Mouse (Mus musculus): Measurements from ENCODE around the gene Pcbp3.
"Not testable (repeated sequence)": the region's sequence is repeated elsewhere in the genome, so short reads cannot be mapped to it uniquely, and the experiment has no call there.

Gene Pcbp3

DNA sequence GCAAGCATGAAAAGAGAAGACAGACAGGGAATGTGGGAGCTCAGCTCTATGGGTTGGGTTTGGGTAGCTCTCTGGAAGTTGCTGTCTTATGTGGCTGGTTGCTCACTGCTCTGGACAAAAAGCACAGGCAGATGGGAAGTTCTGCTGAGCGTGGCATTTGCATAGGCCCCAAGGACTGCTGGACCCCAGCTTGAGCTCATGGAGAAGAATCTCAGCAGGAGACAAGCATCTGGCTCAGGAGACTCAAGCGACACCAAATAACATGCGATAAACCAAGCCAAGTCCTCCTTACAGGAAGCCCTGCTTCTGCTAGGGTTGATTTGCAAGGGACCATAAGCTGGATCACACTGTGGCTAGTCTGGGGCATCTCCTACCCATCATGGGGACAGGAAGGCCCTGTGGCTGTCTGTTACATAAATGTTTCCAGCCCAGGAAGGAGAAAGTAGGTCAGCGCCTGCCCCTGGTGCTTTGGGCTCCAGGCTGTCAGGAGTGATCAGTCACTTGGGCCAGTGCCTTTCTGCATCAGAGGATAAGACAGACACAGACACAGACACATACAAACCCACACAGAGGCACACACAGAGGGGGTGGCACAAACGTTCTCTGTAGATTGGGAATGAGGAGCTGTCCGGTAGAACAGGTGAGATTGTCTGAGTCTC is 159.7 kb downstream of the Pcbp3 start:
- DNase-seq (ENCODE audit: low read depth, low spot score): no peak

DNA sequence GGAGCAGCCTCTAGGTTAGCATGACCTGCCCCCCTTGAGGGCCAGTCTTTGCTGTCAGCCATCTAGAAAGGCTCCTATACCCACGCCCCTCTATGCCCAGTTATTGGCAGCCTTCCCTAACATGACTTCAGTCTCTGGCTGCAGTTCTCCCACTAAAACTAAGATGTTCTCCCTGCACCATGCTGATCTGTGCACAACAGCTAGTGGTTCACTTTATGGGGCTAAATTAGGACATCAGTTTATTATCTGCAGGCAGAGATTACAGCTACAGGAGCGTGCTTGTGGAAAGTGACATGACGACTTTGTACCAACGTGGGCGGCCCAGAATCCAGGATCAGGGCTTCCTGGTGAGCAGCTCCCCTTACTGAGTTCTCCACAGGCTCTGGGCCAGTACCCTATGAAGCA is 160.4 kb downstream of the Pcbp3 start:
- DNase-seq (ENCODE audit: low read depth, low spot score): no peak

DNA sequence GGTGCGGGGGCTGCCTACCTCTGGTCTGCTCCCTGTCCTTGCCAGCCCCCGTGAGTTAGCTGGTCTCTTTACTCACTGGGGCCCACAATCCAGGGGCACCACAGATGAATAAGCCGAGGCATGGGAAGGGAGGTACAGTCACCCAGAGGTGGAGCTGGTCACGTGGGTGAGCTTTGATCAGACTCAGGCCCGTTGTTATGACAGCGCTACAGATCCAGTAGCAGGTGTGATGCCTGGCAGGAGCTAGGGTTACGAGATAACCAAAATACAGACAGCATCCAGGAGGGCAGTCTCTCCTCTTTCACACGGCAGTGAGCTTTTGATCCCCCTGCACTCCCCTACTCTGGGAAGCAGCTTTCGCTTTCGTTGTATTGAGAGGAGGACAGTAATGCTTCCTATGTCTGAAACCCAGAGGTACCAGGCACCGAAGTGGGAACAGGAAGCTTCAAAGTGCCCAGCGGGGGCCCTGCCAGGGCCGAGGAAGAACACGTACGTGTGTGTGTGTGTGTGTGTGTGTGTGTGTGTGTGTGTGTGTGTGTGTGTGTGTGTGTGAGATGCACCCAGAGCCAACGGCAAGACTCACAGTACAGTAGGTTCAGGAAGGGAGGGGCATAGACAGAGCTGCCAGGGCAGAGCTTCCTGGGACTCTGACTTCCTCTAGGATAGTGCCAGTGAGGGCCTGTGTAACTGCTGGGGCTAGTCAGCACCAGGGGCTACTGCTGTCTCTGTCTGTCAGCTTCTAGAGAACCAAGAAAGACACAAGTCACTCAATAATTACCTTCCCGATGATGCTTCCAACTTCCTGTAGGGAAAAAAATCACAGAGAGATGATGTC is 162.7 kb downstream of the Pcbp3 start:
- DNase-seq (ENCODE audit: low read depth, low spot score): no peak

DNA sequence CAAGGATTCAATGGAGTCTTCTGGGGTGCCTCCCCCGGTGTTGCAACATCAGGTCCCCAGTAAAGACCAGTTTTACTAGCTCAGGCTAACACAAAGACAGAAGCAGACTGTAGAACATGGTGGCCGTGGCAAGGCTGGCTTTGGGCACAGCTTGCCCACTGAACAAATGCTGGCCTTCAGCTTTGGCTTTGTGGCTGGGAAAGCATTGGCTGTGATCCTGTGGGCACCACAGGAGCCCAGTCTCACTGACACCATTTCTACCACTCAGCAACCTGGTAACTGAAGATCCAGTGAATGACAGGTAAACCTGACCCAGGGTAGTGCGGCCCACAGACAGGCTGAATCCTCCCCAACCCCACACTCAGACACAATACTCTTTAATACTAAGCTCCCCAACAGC is 167.6 kb downstream of the Pcbp3 start:
- DNase-seq (ENCODE audit: low read depth, low spot score): no peak

DNA sequence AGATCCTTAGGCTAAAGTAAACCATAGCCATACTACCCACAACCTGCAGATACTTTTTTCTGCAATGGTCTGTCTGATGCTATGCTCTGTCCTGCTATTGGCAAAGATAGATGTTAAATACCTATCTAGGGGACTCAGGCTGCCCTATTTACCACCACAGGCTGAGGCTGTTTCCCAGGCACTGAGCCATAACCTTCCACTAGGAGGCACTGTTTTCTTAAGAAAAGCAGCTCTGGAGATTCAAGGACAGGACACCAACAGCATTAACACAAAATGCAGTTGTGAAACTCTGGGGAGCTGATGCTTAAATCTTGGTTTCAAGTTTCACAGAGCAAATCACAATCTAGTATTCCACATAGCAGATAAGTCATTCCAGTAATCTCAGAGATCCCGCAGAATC is 170.2 kb downstream of the Pcbp3 start:
- peak; percentile 45 for DNase-seq (ENCODE audit: low read depth, low spot score)

DNA sequence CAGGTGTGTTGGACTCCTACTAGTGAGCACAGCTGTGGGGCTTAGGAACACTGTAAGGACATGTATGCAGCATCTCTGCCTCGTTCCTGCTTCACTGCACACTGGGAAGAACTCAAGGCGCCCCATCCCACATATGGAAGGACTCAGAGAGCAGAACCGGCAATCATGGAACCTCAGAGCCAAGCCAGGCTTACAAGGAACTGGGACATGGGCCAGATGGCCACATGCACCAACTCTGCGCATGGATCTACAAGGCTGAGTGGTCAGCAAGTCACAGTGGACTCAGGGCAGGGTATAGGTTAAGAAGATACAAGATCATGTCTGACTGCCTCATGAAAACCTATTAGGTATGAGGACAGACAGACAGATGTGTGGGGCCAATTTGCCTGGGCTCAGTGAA is 171.8 kb downstream of the Pcbp3 start:
- no peak for DNase-seq (ENCODE audit: low read depth, low spot score)

DNA sequence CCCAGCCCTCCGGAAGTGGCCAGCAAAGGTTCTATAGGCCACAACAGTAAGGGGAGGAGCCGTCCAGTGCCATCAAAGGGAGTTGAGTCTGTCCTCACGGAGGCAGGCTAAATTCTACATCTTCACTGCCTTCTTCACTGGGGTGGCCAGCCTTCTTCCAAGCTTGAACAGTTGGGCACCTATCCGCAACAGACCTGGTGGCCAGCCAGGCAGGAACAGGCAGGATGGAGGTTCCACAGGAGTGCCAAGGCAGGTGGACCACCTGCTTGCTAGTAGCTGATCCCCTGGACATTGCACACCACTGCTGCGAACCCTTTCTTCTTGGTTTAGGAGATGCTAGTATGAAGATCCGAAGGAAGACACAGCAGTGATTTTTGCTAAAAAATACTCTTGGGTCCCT is 176.4 kb downstream of the Pcbp3 start:
- no peak for DNase-seq (ENCODE audit: low read depth, low spot score)

DNA sequence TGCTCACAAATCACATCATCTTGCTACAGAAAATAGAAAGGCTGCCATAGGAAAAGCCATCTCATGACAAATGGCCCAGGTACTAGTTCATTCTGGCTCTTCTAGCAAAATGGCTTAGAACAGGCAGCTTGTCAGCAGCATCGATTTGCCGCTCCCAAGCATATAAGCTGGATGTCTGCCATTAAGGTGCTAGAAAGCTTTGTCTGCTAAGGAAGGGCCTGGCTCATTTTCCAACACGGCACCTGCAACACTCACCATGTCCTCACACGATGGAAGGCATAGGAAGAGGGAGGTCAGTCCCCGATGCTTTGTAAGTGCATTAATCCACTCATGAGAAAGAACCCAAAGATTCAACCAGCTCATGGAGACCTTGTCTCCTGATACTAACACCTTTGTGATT is 182.5 kb downstream of the Pcbp3 start:
- no peak for DNase-seq (ENCODE audit: low read depth, low spot score)

DNA sequence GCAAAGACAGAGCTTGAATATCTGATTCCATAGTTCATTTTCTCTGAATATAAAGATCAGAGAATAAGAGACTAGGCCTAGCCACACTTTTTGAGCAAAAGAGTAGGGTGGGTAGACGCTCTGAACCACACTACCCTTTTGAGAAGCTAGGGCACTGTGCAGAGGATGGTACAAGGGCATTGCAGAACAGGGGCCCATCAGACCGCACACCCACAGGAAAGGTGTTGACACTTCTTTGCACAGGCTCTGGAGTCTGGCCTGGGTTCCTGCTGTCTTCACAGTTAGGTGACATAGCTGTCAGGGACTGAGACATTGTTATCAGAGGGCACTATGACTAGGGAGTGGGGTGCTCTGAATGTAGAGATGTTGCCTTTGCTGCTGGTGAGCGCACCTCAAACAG is 190.1 kb downstream of the Pcbp3 start:
- no peak for DNase-seq (ENCODE audit: low read depth, low spot score)

DNA sequence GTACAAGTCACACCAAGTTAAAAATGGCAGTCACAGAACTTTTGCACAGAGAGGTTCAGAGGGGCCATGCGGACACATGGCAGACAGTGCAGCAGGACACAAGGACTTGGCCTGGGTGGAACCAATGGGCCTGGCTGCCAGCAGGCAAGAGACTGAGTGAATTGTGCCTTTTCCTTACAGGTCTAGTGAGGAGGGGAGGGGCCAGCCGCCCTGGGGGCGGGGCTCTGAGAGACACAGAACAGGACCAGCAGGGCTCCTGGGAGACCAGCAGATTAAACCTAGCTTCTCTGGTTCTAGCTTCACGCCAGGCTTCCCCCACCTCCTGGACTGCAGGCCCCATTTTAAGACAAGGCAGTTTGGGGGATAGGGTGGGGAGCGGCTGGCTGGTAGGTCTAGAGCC is 190.6 kb downstream of the Pcbp3 start:
- no peak for DNase-seq (ENCODE audit: low read depth, low spot score)

DNA sequence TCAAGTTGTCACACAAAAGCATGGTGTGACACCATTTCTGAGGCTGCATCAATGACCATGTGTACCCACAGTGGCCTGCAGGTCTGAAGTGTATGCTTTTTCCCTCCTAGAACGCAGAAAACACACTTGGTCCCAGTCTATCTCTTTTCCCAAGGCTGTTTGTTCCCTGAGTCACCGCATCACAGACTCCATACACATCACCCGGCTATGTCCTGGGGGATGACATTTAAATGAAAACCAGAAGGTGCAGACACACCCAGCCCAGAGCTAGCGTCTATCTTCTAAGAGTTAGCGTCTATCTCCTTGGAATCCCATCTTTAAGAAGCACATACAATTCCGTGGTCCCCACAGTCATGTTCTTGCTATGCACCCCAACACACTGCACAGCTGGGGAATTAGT is 192.1 kb downstream of the Pcbp3 start:
- no peak for DNase-seq (ENCODE audit: low read depth, low spot score)

DNA sequence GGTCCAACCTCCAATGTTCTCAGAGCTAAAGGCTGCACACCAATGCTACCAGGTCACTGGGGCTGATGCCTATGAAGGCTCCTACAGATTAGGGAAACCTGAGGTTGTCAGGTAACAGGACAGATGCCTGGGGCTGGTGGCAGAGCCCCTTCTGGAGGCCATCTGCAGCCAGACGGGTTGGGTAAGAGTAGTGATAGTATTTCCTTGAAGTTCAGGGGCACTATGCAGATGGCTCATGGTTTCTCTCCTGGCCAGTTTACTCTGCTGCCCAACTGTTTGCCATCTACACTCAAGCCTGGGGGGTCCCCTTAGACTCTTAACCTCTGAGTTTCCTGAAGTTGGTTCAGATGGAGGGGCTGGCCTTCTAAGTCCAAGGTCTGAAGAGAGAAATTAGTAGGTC is 195.5 kb downstream of the Pcbp3 start:
- no peak for DNase-seq (ENCODE audit: low read depth, low spot score)

DNA sequence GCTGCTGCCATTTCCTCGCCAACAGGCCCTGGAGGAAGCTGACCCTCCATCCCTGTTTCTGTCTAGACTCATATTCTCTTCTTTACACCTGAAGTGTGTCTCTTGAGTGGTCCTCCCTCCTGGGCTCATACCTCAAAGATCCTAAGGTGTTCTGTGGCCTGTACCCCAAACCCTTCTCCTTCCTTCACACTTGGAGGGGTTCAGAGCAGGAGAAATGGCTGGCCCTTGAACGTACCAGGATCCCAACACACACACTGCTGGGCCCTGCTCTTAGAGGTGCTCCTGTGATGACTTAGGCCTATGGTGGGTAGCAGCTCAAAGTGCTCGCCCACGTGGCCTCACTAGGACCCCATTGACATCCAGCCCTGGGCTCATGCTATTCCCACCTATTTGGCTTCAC is 196.8 kb downstream of the Pcbp3 start:
- DNase-seq (ENCODE audit: low read depth, low spot score): no peak

DNA sequence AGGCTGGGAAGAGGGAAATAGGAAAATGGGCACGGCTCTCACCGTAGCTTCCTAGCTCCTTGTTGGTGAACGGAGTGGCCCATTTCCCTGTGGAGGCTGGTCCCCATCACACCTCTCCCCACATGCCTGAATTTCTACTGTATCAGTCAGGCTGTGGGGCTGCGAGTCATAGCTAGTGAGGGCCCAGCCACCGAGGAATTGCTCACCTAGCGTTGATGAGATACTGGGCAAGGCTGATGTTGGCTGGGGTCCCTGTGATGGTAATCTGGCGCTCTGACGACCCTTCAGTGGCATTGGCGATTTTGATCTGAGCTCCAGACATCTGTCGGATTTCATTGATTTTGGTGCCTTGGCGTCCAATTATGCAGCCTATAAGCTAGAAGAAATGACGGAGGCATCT is 198.7 kb downstream of the Pcbp3 start:
- no peak for DNase-seq (ENCODE audit: low read depth, low spot score)

DNA sequence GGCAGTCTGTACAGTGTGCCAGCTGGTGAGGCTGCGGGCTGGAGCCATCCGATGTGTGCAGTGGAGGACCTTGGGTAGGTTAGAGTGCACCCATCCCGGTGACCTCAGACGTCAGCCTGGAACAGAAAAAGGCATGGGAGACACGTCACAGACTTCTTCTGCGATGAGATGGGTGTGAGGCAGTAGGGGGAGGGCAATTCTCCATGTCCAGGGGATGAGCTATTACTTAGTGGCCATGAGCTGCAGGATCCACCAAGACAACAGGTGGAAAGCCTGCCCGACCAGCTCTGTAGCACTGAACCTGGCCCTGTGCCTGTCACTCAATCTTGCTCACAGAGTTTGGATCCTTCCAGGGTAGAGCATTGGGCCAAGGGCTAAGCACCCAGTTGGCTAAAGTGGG is 199.3 kb downstream of the Pcbp3 start:
- DNase-seq (ENCODE audit: low read depth, low spot score): no peak

DNA sequence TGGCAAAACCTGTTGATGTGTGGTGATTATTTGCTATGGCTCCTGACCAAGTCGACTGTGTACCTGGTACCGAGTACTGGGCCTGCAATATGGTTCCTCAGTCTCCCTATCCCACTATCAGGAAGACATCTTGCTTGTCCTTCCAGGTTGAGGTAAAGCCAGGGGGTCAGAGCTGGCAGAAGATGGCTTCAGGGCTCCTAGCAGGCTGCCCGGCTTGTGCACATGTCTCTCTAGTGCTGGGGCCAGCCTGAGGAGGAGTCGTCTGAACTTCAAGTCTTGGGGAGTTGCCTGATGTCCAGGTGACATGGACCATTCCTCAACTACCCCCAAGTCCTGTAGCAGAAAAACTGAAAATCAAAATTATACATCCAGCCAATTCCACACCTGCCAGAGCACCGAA is 201.8 kb downstream of the Pcbp3 start:
- DNase-seq (ENCODE audit: low read depth, low spot score): no peak

DNA sequence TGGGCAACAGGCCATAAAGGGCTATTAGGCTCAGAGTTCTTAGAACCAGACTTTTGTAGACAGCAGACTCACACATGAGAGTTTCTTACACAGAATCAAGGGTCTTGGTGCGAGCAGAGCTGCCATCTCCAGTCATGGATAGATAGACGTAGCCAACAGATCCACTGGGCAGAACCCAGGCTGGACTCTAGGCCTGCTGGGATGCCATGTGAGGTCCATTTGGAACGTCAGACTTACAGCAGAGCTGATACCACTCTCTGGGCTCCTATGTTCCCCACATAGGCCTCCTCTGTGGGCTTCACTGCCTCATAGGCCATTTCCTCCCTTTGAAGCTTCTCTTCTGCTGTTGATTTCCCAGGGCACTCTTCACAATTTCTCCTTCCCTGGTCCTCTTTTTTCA is 208.0 kb downstream of the Pcbp3 start:
- no peak for DNase-seq (ENCODE audit: low read depth, low spot score)

DNA sequence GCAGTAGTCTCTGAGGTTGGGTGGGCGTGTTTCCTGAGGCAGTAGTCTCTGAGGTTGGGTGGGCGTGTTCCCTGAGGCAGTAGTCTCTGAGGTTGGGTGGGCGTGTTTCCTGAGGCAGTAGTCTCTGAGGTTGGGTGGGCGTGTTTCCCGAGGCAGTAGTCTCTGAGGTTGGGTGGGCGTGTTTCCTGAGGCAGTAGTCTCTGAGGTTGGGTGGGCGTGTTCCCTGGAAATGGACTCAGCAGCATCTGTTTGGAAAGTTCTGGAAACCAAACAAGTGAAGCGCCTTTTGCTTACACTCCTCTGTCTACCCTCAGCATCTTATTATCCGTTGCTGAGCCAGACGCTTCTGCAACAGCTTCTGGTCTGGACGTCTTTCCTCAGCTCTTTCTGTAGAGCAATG is 217.4 kb downstream of the Pcbp3 start:
- DNase-seq (ENCODE audit: low read depth, low spot score): not testable (repeated sequence)

DNA sequence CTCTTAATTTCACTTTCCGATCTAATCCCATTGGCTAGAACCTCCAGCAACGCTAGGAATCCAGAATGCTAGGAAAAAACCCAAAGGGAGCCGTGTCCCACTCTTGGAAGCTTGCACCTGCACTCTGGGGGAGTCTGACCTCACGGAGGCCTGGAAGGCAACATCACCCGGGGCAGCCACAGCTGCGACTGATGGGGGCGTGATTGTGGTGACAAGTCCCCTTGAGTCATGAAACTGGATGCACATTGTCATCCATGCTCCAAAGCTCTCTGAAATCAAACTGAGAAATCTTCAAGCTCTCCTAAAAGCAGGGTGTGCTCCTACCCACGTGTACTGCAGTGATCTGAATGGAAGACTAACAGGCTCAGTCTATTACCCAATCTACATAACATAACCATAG is 224.9 kb downstream of the Pcbp3 start:
- no peak for DNase-seq (ENCODE audit: low read depth, low spot score)

DNA sequence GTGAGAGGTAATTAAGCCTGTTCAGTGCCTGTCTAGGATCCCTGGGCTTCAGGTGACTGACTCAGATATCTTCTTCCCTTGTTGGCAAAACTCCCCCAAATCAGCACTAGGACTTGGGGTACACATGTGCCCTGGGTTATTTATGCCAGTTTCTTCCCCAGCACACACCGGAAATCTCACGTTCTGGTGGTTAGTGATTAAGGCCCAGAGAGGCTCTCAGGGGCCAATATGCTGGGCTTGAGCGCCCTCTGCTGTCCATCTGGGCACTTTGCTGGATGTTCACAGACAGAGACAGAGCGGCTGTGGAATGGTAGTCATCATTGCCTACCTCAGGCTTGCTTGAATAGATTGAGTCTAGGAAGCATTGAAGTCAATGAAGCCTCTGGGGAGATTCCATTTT is 226.7 kb downstream of the Pcbp3 start:
- peak; percentile 79 for DNase-seq (ENCODE audit: low read depth, low spot score)

DNA sequence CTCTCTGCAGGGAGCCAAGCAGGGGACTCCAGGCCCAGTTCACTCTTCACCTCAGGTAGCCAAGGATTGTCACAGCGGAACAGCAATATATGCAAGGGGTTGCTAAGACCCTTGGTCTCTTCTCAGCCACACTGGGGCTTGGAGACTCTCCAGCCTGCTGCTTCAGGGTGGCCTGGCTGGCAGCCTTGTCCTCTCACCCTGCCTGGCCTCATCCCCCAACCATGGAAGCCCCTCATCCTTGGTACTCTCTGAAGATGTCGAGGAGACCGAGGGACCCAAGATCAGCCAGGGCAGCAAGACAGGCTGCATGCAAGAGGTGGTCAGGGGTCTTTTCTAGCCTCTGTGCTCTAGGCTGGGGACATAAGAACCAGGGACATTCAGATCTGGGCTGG is 228.0 kb downstream of the Pcbp3 start:
- no peak for DNase-seq (ENCODE audit: low read depth, low spot score)

DNA sequence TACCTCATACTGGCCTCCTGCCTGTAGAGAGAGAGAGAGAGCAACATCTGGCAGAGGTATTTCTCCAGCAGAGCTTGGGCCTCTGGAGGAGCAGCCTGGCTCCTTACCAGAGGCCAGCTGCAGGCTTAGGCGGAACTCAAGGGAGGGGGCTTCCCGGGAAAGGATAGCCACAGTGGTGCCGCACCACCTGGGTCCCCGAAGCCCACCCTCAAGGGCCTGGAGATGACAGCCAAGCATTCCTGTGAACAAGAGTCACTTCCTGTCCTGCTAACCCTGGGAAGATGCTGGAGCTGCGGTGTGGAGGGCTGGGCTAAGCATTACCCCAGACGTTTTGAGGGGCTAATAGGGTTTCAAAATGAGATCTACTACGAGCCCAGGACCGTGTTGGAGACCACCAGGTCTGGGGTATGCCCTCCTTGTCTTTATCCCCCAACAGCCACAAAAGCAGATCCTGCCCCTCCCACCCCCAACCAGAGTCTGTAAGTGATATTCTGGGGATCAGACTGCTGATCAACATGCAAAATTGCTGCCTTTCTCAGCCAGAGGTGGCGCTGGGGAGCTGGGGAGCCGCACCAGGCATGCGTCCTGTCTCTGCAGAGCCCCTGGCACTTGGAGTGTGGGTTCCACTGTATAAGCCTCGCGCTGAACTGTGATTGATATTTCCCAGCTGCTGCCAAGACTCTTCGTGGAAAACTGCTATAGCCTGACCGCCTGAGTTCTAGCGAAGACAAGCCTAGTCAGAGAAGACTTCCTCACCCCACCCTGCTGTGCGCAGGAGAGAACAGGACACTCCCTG is 228.6 kb downstream of the Pcbp3 start:
- peak; percentile 82 for DNase-seq (ENCODE audit: low read depth, low spot score)

DNA sequence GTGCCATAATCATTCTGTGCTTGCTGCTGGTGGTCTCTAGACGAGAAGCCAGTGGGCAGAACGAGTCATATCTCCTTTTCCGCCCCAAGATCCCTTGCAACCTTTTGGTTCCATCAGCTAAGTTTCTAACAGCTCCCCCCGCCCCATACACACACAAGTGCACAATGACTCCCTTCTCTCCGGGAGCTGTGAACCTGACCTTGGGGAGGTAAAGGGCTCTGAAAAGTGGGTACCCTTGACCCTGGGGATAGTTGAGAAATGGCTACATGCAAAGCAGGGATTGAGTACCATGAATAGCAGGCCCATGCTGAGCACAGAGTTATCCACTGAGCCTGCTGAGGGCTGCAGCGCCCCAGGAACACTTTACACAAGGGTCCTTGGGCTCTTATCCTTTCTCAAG is 229.3 kb downstream of the Pcbp3 start:
- no peak for DNase-seq (ENCODE audit: low read depth, low spot score)

Data from forelimb bud, embryonic 11.5 days (tissue).